Mouse (Mus musculus): ENCODE measurements around the gene Sdhaf2. TPM values are rescaled to one million over a fixed set of nuclear protein-coding genes. Genes with fewer than 3 reads are reported as not detected.

Gene Sdhaf2
- total RNA-seq (2014; rRNA removed; ENCODE audit: low replicate concordance) = 50.6 and 66.2 TPM in 2 replicates
- 56.1 and 56.9 TPM in 2 replicates for polyA plus RNA-seq (2015; fragmentation: Nextera tagmentation; extraction: Ambion mirVana)

- 0 out of 2 replicates have a peak, but pooled peaks cover 14% of the 10 kb centered on the region for H3K36me3 ChIP-seq (replicated peaks; ENCODE audit: control insufficient read depth, insufficient read depth, low read length)
- peak within 1 kb of the TSS; percentile 99 for H3K27ac ChIP-seq (ENCODE audit: low read depth)
- peak; percentile 62 for TF ChIP-seq CTCF (IDR thresholded peaks at IDR 0.05; ENCODE audit: low read depth)
- no peak for TF ChIP-seq EP300 (IDR thresholded peaks at IDR 0.05; ENCODE audit: low read depth)
- H3K4me1 ChIP-seq (ENCODE audit: control insufficient read depth, insufficient read depth) = peaks cover 16% of the 10 kb centered on the region
- ATAC-seq (ENCODE audit: insufficient read depth, low read depth) (no peak; the same call in 1 of the 2 replicates), DNase-seq (ENCODE audit: low spot score) (peak; percentile 78)
- H3K4me2 ChIP-seq (ENCODE audit: low read depth, low read length) = peak within 1 kb of the TSS; percentile 74
- peak within 1 kb of the TSS; percentile 82 for H3K4me3 ChIP-seq (ENCODE audit: low read depth, low read length)
- WGBS = 0% methylated on average over 11 of the region's 11 CpGs
- H3K9ac ChIP-seq (replicated peaks; ENCODE audit: low read depth, low read length) = peak within 1 kb of the TSS; percentile 98
- H3K9me3 ChIP-seq (replicated peaks; ENCODE audit: control insufficient read depth, low read length) = no peaks in the 10 kb centered on the region
- H3K27me3 ChIP-seq (ENCODE audit: control insufficient read depth, insufficient read depth, low read length) = no peaks in the 10 kb centered on the region
These were observed at the start of gene Sdhaf2 for GRCm38 (mm10) chr19:10525910-10526309. Gene Sdhaf2, minus strand, starts transcription at chr19:10526142.

DNA sequence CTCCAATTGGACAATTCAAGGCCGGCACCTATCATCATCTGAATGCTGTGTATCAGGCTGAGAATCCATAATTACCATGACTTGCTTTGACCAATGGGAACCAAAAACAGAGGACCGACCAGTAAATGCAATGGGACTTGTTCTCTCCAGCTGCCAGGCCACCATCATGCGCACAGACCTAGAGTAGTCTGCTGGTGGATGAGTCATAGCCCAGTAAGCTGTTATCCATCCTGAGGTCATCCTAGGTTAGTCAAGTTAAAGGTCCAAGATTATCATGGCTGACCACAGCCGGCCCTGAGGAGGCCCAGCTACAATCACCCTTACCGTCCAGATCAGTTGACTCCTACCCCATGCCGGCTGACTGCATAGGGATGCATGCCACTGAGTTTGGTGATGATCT, 43.7 kb upstream of the Sdhaf2 start:
- H3K27me3 ChIP-seq (ENCODE audit: control insufficient read depth, insufficient read depth, low read length) = no peaks in the 10 kb centered on the region
- no peak overlapping the region for H3K27ac ChIP-seq (ENCODE audit: low read depth)
- no peak for DNase-seq (ENCODE audit: low spot score)
- H3K4me1 ChIP-seq (ENCODE audit: control insufficient read depth, insufficient read depth) = no peaks in the 10 kb centered on the region
- no peaks in the 10 kb centered on the region for H3K9me3 ChIP-seq (replicated peaks; ENCODE audit: control insufficient read depth, low read length)
- no peak for TF ChIP-seq EP300 (IDR thresholded peaks at IDR 0.05; ENCODE audit: low read depth)
- ATAC-seq (ENCODE audit: insufficient read depth, low read depth) = no peak
- H3K4me2 ChIP-seq (ENCODE audit: low read depth, low read length) = no peak overlapping the region
- no peak overlapping the region for H3K9ac ChIP-seq (replicated peaks; ENCODE audit: low read depth, low read length)
- no peak overlapping the region for H3K4me3 ChIP-seq (ENCODE audit: low read depth, low read length)
- peaks cover 42% of the 10 kb centered on the region for H3K36me3 ChIP-seq (replicated peaks; ENCODE audit: control insufficient read depth, insufficient read depth, low read length)
- 86% methylated on average over 6 of the region's 6 CpGs for WGBS

GRCm38 (mm10) chr19:10565217-10565616, 39.3 kb upstream of the Sdhaf2 start:
- Histone ChIP-seq H3K27ac (ENCODE audit: low read depth) (no peak overlapping the region), H3K4me1 (ENCODE audit: control insufficient read depth, insufficient read depth) (peaks cover 10% of the 10 kb centered on the region; the same call in 1 of the 2 replicates), H3K27me3 (ENCODE audit: control insufficient read depth, insufficient read depth, low read length) (no peaks in the 10 kb centered on the region), H3K4me3 (ENCODE audit: low read depth, low read length) (no peak overlapping the region), H3K4me2 (ENCODE audit: low read depth, low read length) (no peak overlapping the region), H3K36me3 (replicated peaks; ENCODE audit: control insufficient read depth, insufficient read depth, low read length) (peaks cover 8% of the 10 kb centered on the region), H3K9ac (replicated peaks; ENCODE audit: low read depth, low read length) (no peak overlapping the region), H3K9me3 (replicated peaks; ENCODE audit: control insufficient read depth, low read length) (no peaks in the 10 kb centered on the region)
- DNase-seq (ENCODE audit: low spot score) (peak; percentile 19), ATAC-seq (ENCODE audit: insufficient read depth, low read depth) (no peak)
- TF ChIP-seq CTCF (IDR thresholded peaks at IDR 0.05; ENCODE audit: low read depth) (no peak), EP300 (IDR thresholded peaks at IDR 0.05; ENCODE audit: low read depth) (no peak)
- WGBS = 61% methylated on average over 4 of the region's 4 CpGs

GRCm38 (mm10) chr19:10564278-10564677, 38.3 kb upstream of the Sdhaf2 start:
- Histone ChIP-seq H3K4me2 (ENCODE audit: low read depth, low read length) (no peak overlapping the region), H3K27me3 (ENCODE audit: control insufficient read depth, insufficient read depth, low read length) (no peaks in the 10 kb centered on the region), H3K4me3 (ENCODE audit: low read depth, low read length) (no peak overlapping the region), H3K27ac (ENCODE audit: low read depth) (no peak overlapping the region), H3K36me3 (replicated peaks; ENCODE audit: control insufficient read depth, insufficient read depth, low read length) (no peaks in the 10 kb centered on the region), H3K9me3 (replicated peaks; ENCODE audit: control insufficient read depth, low read length) (no peaks in the 10 kb centered on the region), H3K4me1 (ENCODE audit: control insufficient read depth, insufficient read depth) (peaks cover 10% of the 10 kb centered on the region; the same call in 1 of the 2 replicates), H3K9ac (replicated peaks; ENCODE audit: low read depth, low read length) (no peak overlapping the region)
- TF ChIP-seq CTCF (IDR thresholded peaks at IDR 0.05; ENCODE audit: low read depth) (no peak), EP300 (IDR thresholded peaks at IDR 0.05; ENCODE audit: low read depth) (no peak)
- WGBS = 79% methylated on average over 6 of the region's 6 CpGs
- DNase-seq (ENCODE audit: low spot score) = no peak
- ATAC-seq (ENCODE audit: insufficient read depth, low read depth) = no peak

DNA sequence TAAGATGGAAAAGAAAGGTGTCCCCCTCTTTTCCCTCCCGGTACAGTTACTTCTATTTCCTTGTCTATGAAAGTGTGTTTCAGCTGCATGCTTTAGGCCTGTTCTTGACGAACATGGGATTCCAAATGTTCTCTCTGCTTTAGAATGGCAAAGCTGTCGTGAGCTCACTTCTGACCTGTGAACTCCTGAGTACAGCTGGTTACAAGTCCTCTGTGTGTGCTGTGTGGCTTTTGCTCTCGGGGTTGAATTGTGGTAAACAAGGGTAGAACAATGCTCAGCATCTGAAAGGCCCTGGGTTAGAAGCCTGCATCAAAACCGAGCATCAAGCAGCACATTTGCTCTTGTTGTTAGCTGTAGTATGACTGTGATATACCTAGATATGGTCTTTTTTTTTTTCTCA, 36.4 kb upstream of the Sdhaf2 start:
- TF ChIP-seq CTCF (IDR thresholded peaks at IDR 0.05; ENCODE audit: low read depth) (no peak), EP300 (IDR thresholded peaks at IDR 0.05; ENCODE audit: low read depth) (no peak)
- H3K27me3 ChIP-seq (ENCODE audit: control insufficient read depth, insufficient read depth, low read length) = no peaks in the 10 kb centered on the region
- no peak overlapping the region for H3K9ac ChIP-seq (replicated peaks; ENCODE audit: low read depth, low read length)
- WGBS = 65% methylated on average over 5 of the region's 5 CpGs
- no peak overlapping the region for H3K4me3 ChIP-seq (ENCODE audit: low read depth, low read length)
- no peaks in the 10 kb centered on the region for H3K36me3 ChIP-seq (replicated peaks; ENCODE audit: control insufficient read depth, insufficient read depth, low read length)
- ATAC-seq (ENCODE audit: insufficient read depth, low read depth) (no peak), DNase-seq (ENCODE audit: low spot score) (no peak)
- H3K4me1 ChIP-seq (ENCODE audit: control insufficient read depth, insufficient read depth) = peaks cover 10% of the 10 kb centered on the region; the same call in 1 of the 2 replicates
- H3K9me3 ChIP-seq (replicated peaks; ENCODE audit: control insufficient read depth, low read length) = no peaks in the 10 kb centered on the region
- H3K27ac ChIP-seq (ENCODE audit: low read depth) = peak overlapping the region; percentile 92
- H3K4me2 ChIP-seq (ENCODE audit: low read depth, low read length) = no peak overlapping the region

All from heart, postnatal 0 days (tissue).